Mouse (Mus musculus): ENCODE measurements around the gene Atrnl1. TPM values are rescaled to one million over a fixed set of nuclear protein-coding genes. Genes with fewer than 3 reads are reported as not detected.

The Atrnl1 gene
- polyA plus RNA-seq, 1 experiment: 34.5 TPM

GRCm38 (mm10) chr19:58064116-58065000 is 453.5 kb downstream of the Atrnl1 start:
- no peak for TF ChIP-seq CTCF (IDR thresholded peaks at IDR 0.05; ENCODE audit: extremely low read depth, insufficient read depth, low read length)
- no peak for TF ChIP-seq POLR2A (IDR thresholded peaks at IDR 0.05; ENCODE audit: extremely low read depth, insufficient read depth, low read length)
- no peak overlapping the region for H3K4me3 ChIP-seq (ENCODE audit: insufficient read depth, low read length)
- H3K4me1 ChIP-seq (ENCODE audit: control insufficient read depth, insufficient read depth, low read length): peaks cover 6% of the 10 kb centered on the region

GRCm38 (mm10) chr19:58065001-58065314 is 454.1 kb downstream of the Atrnl1 start:
- H3K27ac ChIP-seq (ENCODE audit: insufficient read depth, low read length): no peak overlapping the region
- TF ChIP-seq CTCF (IDR thresholded peaks at IDR 0.05; ENCODE audit: extremely low read depth, insufficient read depth, low read length): no peak
- TF ChIP-seq POLR2A (IDR thresholded peaks at IDR 0.05; ENCODE audit: extremely low read depth, insufficient read depth, low read length): no peak
- peaks cover 6% of the 10 kb centered on the region for H3K4me1 ChIP-seq (ENCODE audit: control insufficient read depth, insufficient read depth, low read length)
- H3K4me3 ChIP-seq (ENCODE audit: insufficient read depth, low read length): no peak overlapping the region

More at GRCm38 (mm10) chr19:58064116-58065000, 453.5 kb downstream of the Atrnl1 start:
- H3K27ac ChIP-seq (ENCODE audit: insufficient read depth, low read length): no peak overlapping the region

GRCm38 (mm10) chr19:58065514-58065913 is 454.7 kb downstream of the Atrnl1 start:
- H3K4me3 ChIP-seq (ENCODE audit: insufficient read depth, low read length): no peak overlapping the region
- no peak overlapping the region for H3K27ac ChIP-seq (ENCODE audit: insufficient read depth, low read length)
- peaks cover 6% of the 10 kb centered on the region for H3K4me1 ChIP-seq (ENCODE audit: control insufficient read depth, insufficient read depth, low read length)
- TF ChIP-seq CTCF (IDR thresholded peaks at IDR 0.05; ENCODE audit: extremely low read depth, insufficient read depth, low read length): no peak
- TF ChIP-seq POLR2A (IDR thresholded peaks at IDR 0.05; ENCODE audit: extremely low read depth, insufficient read depth, low read length): no peak

GRCm38 (mm10) chr19:58068114-58068513 is 457.3 kb downstream of the Atrnl1 start:
- no peak overlapping the region for H3K4me3 ChIP-seq (ENCODE audit: insufficient read depth, low read length)
- peaks cover 2% of the 10 kb centered on the region; the same call in 1 of the 2 replicates for H3K4me1 ChIP-seq (ENCODE audit: control insufficient read depth, insufficient read depth, low read length)
- H3K27ac ChIP-seq (ENCODE audit: insufficient read depth, low read length): no peak overlapping the region
- no peak for TF ChIP-seq POLR2A (IDR thresholded peaks at IDR 0.05; ENCODE audit: extremely low read depth, insufficient read depth, low read length)
- TF ChIP-seq CTCF (IDR thresholded peaks at IDR 0.05; ENCODE audit: extremely low read depth, insufficient read depth, low read length): no peak

- Histone ChIP-seq H3K4me1 (ENCODE audit: control insufficient read depth, insufficient read depth, low read length) (peaks cover 2% of the 10 kb centered on the region; the same call in 1 of the 2 replicates), H3K27ac (ENCODE audit: insufficient read depth, low read length) (no peak overlapping the region), H3K4me3 (ENCODE audit: insufficient read depth, low read length) (no peak overlapping the region)
- TF ChIP-seq CTCF (IDR thresholded peaks at IDR 0.05; ENCODE audit: extremely low read depth, insufficient read depth, low read length): no peak
- TF ChIP-seq POLR2A (IDR thresholded peaks at IDR 0.05; ENCODE audit: extremely low read depth, insufficient read depth, low read length): no peak
Observed at GRCm38 (mm10) chr19:58068958-58069357, 458.1 kb downstream of the Atrnl1 start.

- Histone ChIP-seq H3K4me3 (ENCODE audit: insufficient read depth, low read length) (no peak overlapping the region), H3K27ac (ENCODE audit: insufficient read depth, low read length) (no peak overlapping the region), H3K4me1 (ENCODE audit: control insufficient read depth, insufficient read depth, low read length) (no peaks in the 10 kb centered on the region)
- TF ChIP-seq POLR2A (IDR thresholded peaks at IDR 0.05; ENCODE audit: extremely low read depth, insufficient read depth, low read length): no peak
- peak; percentile 36; the same call in 1 of the 2 replicates for TF ChIP-seq CTCF (IDR thresholded peaks at IDR 0.05; ENCODE audit: extremely low read depth, insufficient read depth, low read length)
Observed at GRCm38 (mm10) chr19:58072404-58072803, 461.6 kb downstream of the Atrnl1 start.

- TF ChIP-seq POLR2A (IDR thresholded peaks at IDR 0.05; ENCODE audit: extremely low read depth, insufficient read depth, low read length): no peak
- no peak for TF ChIP-seq CTCF (IDR thresholded peaks at IDR 0.05; ENCODE audit: extremely low read depth, insufficient read depth, low read length)
- no peak overlapping the region for H3K27ac ChIP-seq (ENCODE audit: insufficient read depth, low read length)
- H3K4me1 ChIP-seq (ENCODE audit: control insufficient read depth, insufficient read depth, low read length): no peaks in the 10 kb centered on the region
- H3K4me3 ChIP-seq (ENCODE audit: insufficient read depth, low read length): no peak overlapping the region
Observed at GRCm38 (mm10) chr19:58072846-58073245, 462.0 kb downstream of the Atrnl1 start.

- Histone ChIP-seq H3K4me3 (ENCODE audit: insufficient read depth, low read length) (no peak overlapping the region), H3K27ac (ENCODE audit: insufficient read depth, low read length) (no peak overlapping the region), H3K4me1 (ENCODE audit: control insufficient read depth, insufficient read depth, low read length) (no peaks in the 10 kb centered on the region)
- TF ChIP-seq POLR2A (IDR thresholded peaks at IDR 0.05; ENCODE audit: extremely low read depth, insufficient read depth, low read length): no peak
- no peak for TF ChIP-seq CTCF (IDR thresholded peaks at IDR 0.05; ENCODE audit: extremely low read depth, insufficient read depth, low read length)
Observed at GRCm38 (mm10) chr19:58075252-58075651, 464.4 kb downstream of the Atrnl1 start.

- Histone ChIP-seq H3K27ac (ENCODE audit: insufficient read depth, low read length) (no peak overlapping the region), H3K4me3 (ENCODE audit: insufficient read depth, low read length) (no peak overlapping the region)
Observed at GRCm38 (mm10) chr19:58076961-58077371, 466.1 kb downstream of the Atrnl1 start.

GRCm38 (mm10) chr19:58077529-58078070 is 466.8 kb downstream of the Atrnl1 start:
- no peak overlapping the region for H3K27ac ChIP-seq (ENCODE audit: insufficient read depth, low read length)
- TF ChIP-seq CTCF (IDR thresholded peaks at IDR 0.05; ENCODE audit: extremely low read depth, insufficient read depth, low read length) (no peak), POLR2A (IDR thresholded peaks at IDR 0.05; ENCODE audit: extremely low read depth, insufficient read depth, low read length) (no peak)
- H3K4me3 ChIP-seq (ENCODE audit: insufficient read depth, low read length): no peak overlapping the region
- H3K4me1 ChIP-seq (ENCODE audit: control insufficient read depth, insufficient read depth, low read length): no peaks in the 10 kb centered on the region

More at GRCm38 (mm10) chr19:58076961-58077371, 466.1 kb downstream of the Atrnl1 start:
- no peaks in the 10 kb centered on the region for H3K4me1 ChIP-seq (ENCODE audit: control insufficient read depth, insufficient read depth, low read length)
- no peak for TF ChIP-seq POLR2A (IDR thresholded peaks at IDR 0.05; ENCODE audit: extremely low read depth, insufficient read depth, low read length)
- TF ChIP-seq CTCF (IDR thresholded peaks at IDR 0.05; ENCODE audit: extremely low read depth, insufficient read depth, low read length): no peak
